Mouse (Mus musculus) testis, adult 2 months (tissue): Measurements from ENCODE around the gene Sec31b.

ENCODE experiments used
- CTCF ChIP-seq: fragments of 200-500 bp; IDR thresholded peaks from 2 replicates; pipeline ENCODE4 v1.5.1; 2012; ENCODE audit warnings: low read depth, mild to moderate bottlenecking, inconsistent platforms, low read length, moderate library complexity; ENCODE audit not compliant: control insufficient read depth, insufficient read depth, insufficient replicate concordance
- POLR2A ChIP-seq: fragments of 200-500 bp; IDR thresholded peaks from 2 replicates; pipeline ENCODE4 v1.6.1; 2012; ENCODE audit warnings: low read depth, mild to moderate bottlenecking, inconsistent platforms, low read length, moderate library complexity; ENCODE audit not compliant: control insufficient read depth

GRCm38 (mm10) chr19:44513921-44514482 lies 31.7 kb downstream of the Sec31b start:
- TF ChIP-seq CTCF (no peak), POLR2A (no peak)
